8 mouse cellular contexts compared by ENCODE assay signal in the genomic region with DNA sequence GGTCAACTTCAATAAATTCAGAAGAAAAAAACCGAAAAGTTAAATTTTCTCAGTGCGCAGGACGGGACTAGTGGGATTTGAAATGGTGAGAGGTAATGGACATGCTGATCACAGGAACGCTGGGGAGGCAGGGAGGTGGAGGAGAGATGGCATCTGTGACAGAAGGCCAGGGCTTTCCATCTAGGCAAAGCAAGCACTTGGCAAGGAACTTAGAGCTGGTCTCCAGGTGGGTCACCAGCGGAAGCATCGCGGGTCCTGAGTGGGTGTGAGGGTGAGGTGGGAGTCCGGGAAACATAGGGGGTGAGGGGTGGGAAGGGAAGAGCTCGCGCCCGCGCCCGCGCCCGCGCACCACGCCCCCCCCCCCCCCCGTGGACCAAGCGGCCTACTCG. TPM values are rescaled to one million over a fixed set of nuclear protein-coding genes. Genes with fewer than 3 reads are reported as not detected.
DNase-seq lines count a peak whose midpoint lies in the region; ATAC-seq and TF ChIP-seq lines count a peak whose summit lies in the region.

No protein-coding gene starts in this region.

- peaks cover 26% of the 10 kb centered on the region for H3K79me2 ChIP-seq in C2C12 (ENCODE audit: control insufficient read depth, insufficient read depth)

- TF ChIP-seq CTCF in C2C12 (IDR thresholded peaks at IDR 0.05; ENCODE audit: control insufficient read depth, insufficient read depth, insufficient read length), result no peak

- no peaks in the 10 kb centered on the region for H3K9me3 ChIP-seq in heart, embryonic 13.5 days
- no peaks in the 10 kb centered on the region for H3K9me3 ChIP-seq in embryonic facial prominence, embryonic 12.5 days
- H3K9me3 ChIP-seq in intestine, embryonic 14.5 days (ENCODE audit: control insufficient read depth, low read length), result no peaks in the 10 kb centered on the region
- no peaks in the 10 kb centered on the region for H3K9me3 ChIP-seq in midbrain, embryonic 12.5 days

- WGBS in heart, embryonic 13.5 days, result 30% methylated on average over 8 of the region's 20 CpGs
- 27% methylated on average over 8 of the region's 20 CpGs for WGBS in embryonic facial prominence, embryonic 12.5 days
- 27% methylated on average over 7 of the region's 20 CpGs for WGBS in intestine, embryonic 14.5 days
- 32% methylated on average over 7 of the region's 20 CpGs for WGBS in midbrain, embryonic 12.5 days

- peak overlapping the region; percentile 91 for H3K4me3 ChIP-seq in heart, embryonic 13.5 days
- peak overlapping the region; percentile 48 for H3K4me3 ChIP-seq in C2C12 (ENCODE audit: insufficient read depth, poor library complexity, severe bottlenecking)
- peak overlapping the region; percentile 73 for H3K4me3 ChIP-seq in embryonic facial prominence, embryonic 12.5 days
- H3K4me3 ChIP-seq in intestine, embryonic 14.5 days (ENCODE audit: low read depth, low read length), result peak overlapping the region; percentile 88
- peak overlapping the region; percentile 81 for H3K4me3 ChIP-seq in midbrain, embryonic 12.5 days

- H3K27ac ChIP-seq in heart, embryonic 13.5 days (replicated peaks), result peak overlapping the region; percentile 92
- H3K27ac ChIP-seq in embryonic facial prominence, embryonic 12.5 days, result peak overlapping the region; percentile 95
- 0 out of 2 replicates have a peak overlapping the region, but pooled peaks have one; percentile 27 for H3K27ac ChIP-seq in intestine, embryonic 14.5 days (ENCODE audit: low read depth)
- H3K27ac ChIP-seq in midbrain, embryonic 12.5 days (replicated peaks), result peak overlapping the region; percentile 92

- DNase-seq in heart, adult 8-10 months (ENCODE audit: low spot score), result no peak
- no peak for DNase-seq in intestine, embryonic 14.5 days (ENCODE audit: low spot score)

- 0 out of 2 replicates have a peak, but pooled peaks have one; percentile 11 for ATAC-seq in heart, embryonic 13.5 days (ENCODE audit: extremely low read depth, insufficient number of reproducible peaks, low FRiP score, low TSS enrichment)
- peak; percentile 57 for ATAC-seq in embryonic facial prominence, embryonic 12.5 days (ENCODE audit: insufficient number of reproducible peaks, insufficient read depth, low FRiP score, low TSS enrichment)
- peak; percentile 76 for ATAC-seq in intestine, embryonic 14.5 days (replicated peaks; ENCODE audit: low FRiP score, low TSS enrichment, low read depth)
- ATAC-seq in midbrain, embryonic 12.5 days (ENCODE audit: low FRiP score, low read depth), result peak; percentile 76
- no peak for ATAC-seq in megakaryocyte-erythroid progenitor cell, adult 5-6 weeks (replicated peaks; ENCODE audit: low FRiP score, low TSS enrichment, poor library complexity, severe bottlenecking)
- no peak for ATAC-seq in erythroid progenitor cell, adult 5-6 weeks (replicated peaks; ENCODE audit: low FRiP score, poor library complexity, severe bottlenecking)

- peaks cover 13% of the 10 kb centered on the region for H3K79me3 ChIP-seq in C2C12 (ENCODE audit: low read depth)

- peak overlapping the region; percentile 95 for H3K9ac ChIP-seq in heart, embryonic 13.5 days
- peak overlapping the region; percentile 86 for H3K9ac ChIP-seq in embryonic facial prominence, embryonic 12.5 days
- peak overlapping the region; percentile 86 for H3K9ac ChIP-seq in intestine, embryonic 14.5 days (ENCODE audit: low read length)
- H3K9ac ChIP-seq in midbrain, embryonic 12.5 days (replicated peaks), result peak overlapping the region; percentile 92

- peak overlapping the region; percentile 48 for H3ac ChIP-seq in C2C12 (ENCODE audit: control insufficient read depth, insufficient read length, low read depth)

- no peaks in the 10 kb centered on the region for H3K36me3 ChIP-seq in heart, embryonic 13.5 days
- no peaks in the 10 kb centered on the region for H3K36me3 ChIP-seq in C2C12 (ENCODE audit: control insufficient read depth, insufficient read depth)
- no peaks in the 10 kb centered on the region for H3K36me3 ChIP-seq in embryonic facial prominence, embryonic 12.5 days
- H3K36me3 ChIP-seq in intestine, embryonic 14.5 days (ENCODE audit: control insufficient read depth, insufficient read depth, low read length), result no peaks in the 10 kb centered on the region
- no peaks in the 10 kb centered on the region for H3K36me3 ChIP-seq in midbrain, embryonic 12.5 days

- no peaks in the 10 kb centered on the region for H3K27me3 ChIP-seq in heart, embryonic 13.5 days (replicated peaks)
- no peaks in the 10 kb centered on the region for H3K27me3 ChIP-seq in C2C12 (ENCODE audit: control insufficient read depth, insufficient read depth, insufficient read length)
- no peaks in the 10 kb centered on the region for H3K27me3 ChIP-seq in embryonic facial prominence, embryonic 12.5 days
- no peaks in the 10 kb centered on the region for H3K27me3 ChIP-seq in intestine, embryonic 14.5 days (replicated peaks; ENCODE audit: control insufficient read depth, insufficient read depth, low read length)
- H3K27me3 ChIP-seq in midbrain, embryonic 12.5 days, result no peaks in the 10 kb centered on the region

- H3K4me2 ChIP-seq in heart, embryonic 13.5 days, result peak overlapping the region; percentile 86
- H3K4me2 ChIP-seq in embryonic facial prominence, embryonic 12.5 days (replicated peaks), result peak overlapping the region; percentile 63
- peak overlapping the region; percentile 88 for H3K4me2 ChIP-seq in intestine, embryonic 14.5 days (ENCODE audit: low read length)
- peak overlapping the region; percentile 61 for H3K4me2 ChIP-seq in midbrain, embryonic 12.5 days (replicated peaks)

- peaks cover 13% of the 10 kb centered on the region for H3K4me1 ChIP-seq in heart, embryonic 13.5 days
- H3K4me1 ChIP-seq in embryonic facial prominence, embryonic 12.5 days, result peaks cover 9% of the 10 kb centered on the region
- peaks cover 8% of the 10 kb centered on the region for H3K4me1 ChIP-seq in intestine, embryonic 14.5 days (replicated peaks; ENCODE audit: control insufficient read depth, insufficient read depth, low read length)
- H3K4me1 ChIP-seq in midbrain, embryonic 12.5 days, result peaks cover 9% of the 10 kb centered on the region

TF ChIP-seq in C2C12, 6 proteins besides CTCF, POLR2A, EP300 and RAD21:
- TF ChIP-seq FOSL1 (IDR thresholded peaks at IDR 0.05; ENCODE audit: insufficient read depth, low read length, poor library complexity, severe bottlenecking) (no peak), CEBPB (IDR thresholded peaks at IDR 0.05; ENCODE audit: low read depth) (no peak), MYOD1 (IDR thresholded peaks at IDR 0.05; ENCODE audit: control insufficient read depth, insufficient read length, low read depth) (no peak), USF1 (IDR thresholded peaks at IDR 0.05; ENCODE audit: low read depth) (no peak), MYOG (IDR thresholded peaks at IDR 0.05; ENCODE audit: control insufficient read depth, extremely low read depth, insufficient read length) (no peak)

RNA-seq across cellular contexts. Expression of a gene that starts 0.3 kb away (rescaled TPM):
- polyA plus RNA-seq in heart, embryonic 13.5 days (2015; fragmentation: Nextera tagmentation; extraction: Ambion mirVana), result 144 and 149 TPM in 2 replicates
- total RNA-seq in heart, adult 8-10 months (2022), result 10 to 100 TPM; 46.5 to 54.1 (median 48.9) TPM
- polyA plus RNA-seq in C2C12 (2012; fragmentation: generic; extraction: Trizol), result 16.5 TPM
- polyA plus RNA-seq in embryonic facial prominence, embryonic 12.5 days (2016; fragmentation: Nextera tagmentation; extraction: Ambion mirVana), result 345 and 361 TPM in 2 replicates
- 155 and 160 TPM in 2 replicates for polyA plus RNA-seq in intestine, embryonic 14.5 days (2014; fragmentation: Nextera tagmentation; extraction: Ambion mirVana)
- 298 and 327 TPM in 2 replicates for polyA plus RNA-seq in midbrain, embryonic 12.5 days (2016; fragmentation: Nextera tagmentation; extraction: Ambion mirVana)
- total RNA-seq in megakaryocyte-erythroid progenitor cell, adult 5-6 weeks (2014; fragmentation: Nextera tagmentation), result 56.0 and 59.1 TPM in 2 replicates
- 131 and 165 TPM in 2 replicates for total RNA-seq in megakaryocyte-erythroid progenitor cell, adult 5-6 weeks (2017)
- total RNA-seq in erythroid progenitor cell, adult 5-6 weeks (2015; ENCODE audit: low replicate concordance), result 52.0 and 77.1 TPM in 2 replicates
- 96.0 and 96.6 TPM in 2 replicates for total RNA-seq in erythroid progenitor cell, adult 5-6 weeks (2017; ENCODE audit: low replicate concordance)

RNA-seq across cellular contexts. Expression of a gene that starts 47.6 kb away (rescaled TPM):
- 3.2 and 3.8 TPM in 2 replicates for polyA plus RNA-seq in heart, embryonic 13.5 days (2015; fragmentation: Nextera tagmentation; extraction: Ambion mirVana)
- 1 to 10 TPM; 1.3 to 1.6 (median 1.5) TPM for total RNA-seq in heart, adult 8-10 months (2022)
- 1.8 TPM for polyA plus RNA-seq in C2C12 (2012; fragmentation: generic; extraction: Trizol)
- polyA plus RNA-seq in embryonic facial prominence, embryonic 12.5 days (2016; fragmentation: Nextera tagmentation; extraction: Ambion mirVana), result 9.5 and 10.1 TPM in 2 replicates
- polyA plus RNA-seq in intestine, embryonic 14.5 days (2014; fragmentation: Nextera tagmentation; extraction: Ambion mirVana), result 6.3 and 6.8 TPM in 2 replicates
- polyA plus RNA-seq in midbrain, embryonic 12.5 days (2016; fragmentation: Nextera tagmentation; extraction: Ambion mirVana), result 8.8 and 9.5 TPM in 2 replicates
- 13.5 and 14.4 TPM in 2 replicates for total RNA-seq in megakaryocyte-erythroid progenitor cell, adult 5-6 weeks (2014; fragmentation: Nextera tagmentation)
- 19.9 and 21.0 TPM in 2 replicates for total RNA-seq in megakaryocyte-erythroid progenitor cell, adult 5-6 weeks (2017)
- 14.3 and 20.2 TPM in 2 replicates for total RNA-seq in erythroid progenitor cell, adult 5-6 weeks (2015; ENCODE audit: low replicate concordance)
- total RNA-seq in erythroid progenitor cell, adult 5-6 weeks (2017; ENCODE audit: low replicate concordance), result 36.8 and 49.8 TPM in 2 replicates

RNA-seq across cellular contexts. Expression of a gene that starts 51.4 kb away (rescaled TPM):
- polyA plus RNA-seq in heart, embryonic 13.5 days (2015; fragmentation: Nextera tagmentation; extraction: Ambion mirVana), result 0.64 and 1.7 TPM in 2 replicates
- under 1 TPM; 0.82 to 0.97 (median 0.91) TPM for total RNA-seq in heart, adult 8-10 months (2022)
- polyA plus RNA-seq in C2C12 (2012; fragmentation: generic; extraction: Trizol), result 0.34 TPM
- 2.5 and 2.7 TPM in 2 replicates for polyA plus RNA-seq in embryonic facial prominence, embryonic 12.5 days (2016; fragmentation: Nextera tagmentation; extraction: Ambion mirVana)
- polyA plus RNA-seq in intestine, embryonic 14.5 days (2014; fragmentation: Nextera tagmentation; extraction: Ambion mirVana), result 2.5 and 2.6 TPM in 2 replicates
- 1.3 and 2.1 TPM in 2 replicates for polyA plus RNA-seq in midbrain, embryonic 12.5 days (2016; fragmentation: Nextera tagmentation; extraction: Ambion mirVana)
- 0.98 and 3.3 TPM in 2 replicates for total RNA-seq in megakaryocyte-erythroid progenitor cell, adult 5-6 weeks (2014; fragmentation: Nextera tagmentation)
- total RNA-seq in megakaryocyte-erythroid progenitor cell, adult 5-6 weeks (2017), result 1.0 and 1.2 TPM in 2 replicates
- total RNA-seq in erythroid progenitor cell, adult 5-6 weeks (2015; ENCODE audit: low replicate concordance), result not detected in 2 replicates
- total RNA-seq in erythroid progenitor cell, adult 5-6 weeks (2017; ENCODE audit: low replicate concordance), result 0.15 and 3.3 TPM in 2 replicates

Comparison
In these comparisons a context has a peak if more than half of its experiments do, and no peak if none do; other contexts are left out.
1. ATAC-seq: peak in heart, embryonic 13.5 days (single experiment), embryonic facial prominence, embryonic 12.5 days (single experiment), intestine, embryonic 14.5 days (single experiment) and midbrain, embryonic 12.5 days (single experiment); none in megakaryocyte-erythroid progenitor cell, adult 5-6 weeks (single experiment) and erythroid progenitor cell, adult 5-6 weeks (single experiment).
2. H3K27ac ChIP-seq: peak in every context shown above with its lines; median percentile 95 in embryonic facial prominence, embryonic 12.5 days; 92 in heart, embryonic 13.5 days; 92 in midbrain, embryonic 12.5 days; 27 in intestine, embryonic 14.5 days.
3. Peak in every context shown above with its lines, with median percentiles within 50 percentile points of each other: H3K4me2 ChIP-seq, H3K4me3 ChIP-seq and H3K9ac ChIP-seq.